Mouse (Mus musculus) liver, adult (tissue): ENCODE data around the gene Rundc1.
A peak's percentile ranks its signal among the peaks of the same experiment; 100 is the strongest.

Experiments used
- GATA4 ChIP-seq: IDR thresholded peaks from 2 replicates; pipeline ENCODE4 v1.6.1; 2014; ENCODE audit warnings: mild to moderate bottlenecking, low read length; ENCODE audit not compliant: insufficient replicate concordance

The Rundc1 gene

DNA sequence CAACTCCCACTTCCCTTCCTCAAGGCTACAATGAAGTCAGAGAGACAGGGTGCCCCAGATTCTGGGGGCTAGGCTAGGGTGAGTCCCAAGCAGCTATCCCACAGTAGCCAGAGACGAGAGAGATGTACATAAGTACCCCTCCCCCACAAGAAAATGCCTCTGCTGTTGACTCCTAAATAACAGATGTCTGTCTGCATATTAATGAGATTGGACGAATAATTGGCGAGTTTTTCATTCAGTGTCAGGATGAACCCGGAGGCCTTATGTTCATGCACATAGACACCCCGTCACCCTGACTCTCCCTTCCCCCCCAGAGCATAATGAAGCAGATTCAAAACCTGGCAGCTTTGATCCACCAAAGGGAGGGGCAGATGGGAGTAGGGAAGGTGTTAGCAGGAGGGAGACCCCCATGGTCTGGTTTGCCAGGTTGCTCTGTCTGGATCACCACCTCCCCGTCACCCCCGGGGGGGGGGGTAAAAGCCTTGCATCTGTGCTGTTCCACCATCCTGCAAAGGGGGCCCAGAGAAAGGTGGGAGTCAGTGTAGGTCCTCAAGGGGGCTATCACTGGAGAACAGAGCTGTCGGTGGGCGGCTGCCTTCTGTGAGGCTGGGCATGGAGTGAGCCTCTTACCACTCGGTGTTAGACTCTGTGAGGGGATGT is 52.8 kb downstream of the Rundc1 start:
- TF ChIP-seq GATA4, result no peak

DNA sequence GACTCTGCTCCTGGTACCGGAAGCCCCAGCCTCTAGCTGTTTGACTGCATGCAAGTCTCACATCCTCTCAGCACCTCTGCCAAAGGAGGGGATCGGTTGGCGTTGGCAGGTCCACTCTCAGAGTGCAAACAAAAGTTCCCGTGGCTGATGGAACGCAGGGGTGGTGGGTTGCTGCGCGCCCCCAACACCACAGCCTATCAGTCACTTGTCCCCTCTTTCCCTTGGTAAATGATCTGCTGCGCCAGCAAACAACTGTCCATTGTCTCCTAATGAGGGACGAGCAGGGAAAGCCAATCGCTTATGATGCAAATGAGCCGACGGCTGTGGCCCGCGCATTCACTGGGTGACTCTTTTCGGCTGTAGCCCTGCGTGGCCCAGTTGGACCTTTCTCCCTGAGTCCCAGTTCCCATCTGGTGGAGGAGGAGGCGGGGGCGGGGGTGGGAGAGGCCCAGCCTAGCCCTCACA is 54.3 kb downstream of the Rundc1 start:
- no peak for TF ChIP-seq GATA4

DNA sequence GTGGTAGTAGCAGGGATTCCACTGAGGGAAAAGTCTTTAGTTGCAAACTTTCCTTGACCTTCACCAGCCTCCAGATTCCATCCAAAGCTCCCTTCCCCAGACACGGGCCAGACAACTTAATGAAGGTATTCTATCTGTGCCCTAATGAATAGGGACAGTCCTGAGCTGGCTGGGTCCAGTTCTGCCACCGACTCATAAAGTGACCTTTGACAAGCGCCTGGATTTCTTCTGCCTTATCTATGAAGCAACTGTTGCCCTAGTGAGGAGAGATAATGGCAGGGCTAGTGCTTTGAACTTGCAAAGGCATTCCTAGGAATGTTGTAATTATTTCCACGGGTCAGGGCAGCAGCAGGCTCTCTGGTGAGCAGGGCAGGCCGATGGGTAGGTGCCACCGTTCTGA is 56.0 kb downstream of the Rundc1 start:
- peak; percentile 94 for TF ChIP-seq GATA4

DNA sequence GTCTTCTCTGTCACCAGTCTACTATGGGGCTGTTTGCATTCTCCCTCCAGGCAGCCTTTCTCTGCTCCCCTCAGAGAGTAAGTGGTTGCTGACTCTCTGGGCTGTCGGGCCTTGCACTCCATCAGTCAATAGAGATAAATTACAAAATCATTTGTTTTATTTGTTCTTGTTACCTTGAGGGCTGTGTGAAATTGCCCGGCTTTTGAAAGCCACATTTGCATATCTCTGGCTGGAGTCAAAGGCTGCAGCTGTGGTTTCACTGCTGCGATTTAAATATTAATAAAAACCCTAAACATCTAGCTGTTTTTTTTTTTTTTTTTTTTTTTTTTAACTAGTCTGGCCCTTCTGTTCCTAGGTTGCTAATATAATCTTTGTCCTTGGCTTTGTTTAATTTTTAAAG is 58.9 kb downstream of the Rundc1 start:
- no peak for TF ChIP-seq GATA4

DNA sequence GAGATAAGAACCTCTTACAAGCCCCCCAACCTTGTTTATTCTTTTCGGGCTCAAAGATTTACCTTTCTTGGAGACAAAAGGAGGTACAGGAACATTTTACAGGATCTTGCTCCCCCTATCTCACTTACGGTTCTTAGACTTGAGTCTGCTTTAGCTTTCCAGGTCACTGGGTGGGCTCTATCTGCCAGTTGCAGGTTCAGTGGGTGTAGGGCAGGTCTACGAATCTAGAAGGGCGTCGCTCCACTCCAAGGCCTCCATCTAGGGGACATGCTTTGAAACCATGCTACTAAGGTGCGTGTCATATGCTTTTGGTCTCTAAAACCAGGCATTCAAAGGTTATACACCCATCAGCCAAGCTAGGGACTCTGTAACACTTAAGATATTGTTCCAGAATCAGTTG is 59.4 kb downstream of the Rundc1 start:
- TF ChIP-seq GATA4, result no peak

DNA sequence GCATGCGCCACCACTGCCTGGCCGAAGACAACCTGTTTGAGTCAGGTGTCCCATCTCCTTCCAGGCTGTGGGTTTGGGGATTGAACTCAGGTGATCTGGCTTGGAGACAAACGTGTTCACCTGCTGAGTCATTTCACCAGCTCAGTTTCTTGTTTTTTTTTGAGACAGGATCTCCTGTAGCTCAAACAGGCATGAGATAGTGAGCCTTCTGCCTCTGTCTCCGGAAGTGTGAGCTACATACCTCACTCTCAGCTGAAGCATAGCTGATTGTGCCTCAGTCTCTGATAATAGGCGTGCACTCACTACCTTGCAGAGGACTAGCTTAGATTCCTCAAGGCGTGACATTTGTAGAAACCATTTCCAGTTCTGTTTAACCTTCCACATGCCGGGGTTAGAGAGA is 59.9 kb downstream of the Rundc1 start:
- no peak for TF ChIP-seq GATA4
